Mouse (Mus musculus) heart, embryonic 16.5 days (tissue): ENCODE measurements around the gene Aspdh. TPM values are rescaled to one million over a fixed set of nuclear protein-coding genes. Genes with fewer than 3 reads are reported as not detected.
A peak's percentile ranks its signal among the peaks of the same experiment; 100 is the strongest.

Experiments used
- ATAC-seq: fragments of 200-750 bp; cut with Nextera tagmentation; replicated peaks from 2 replicates; pipeline ENCODE4 v1.8.0; 2017; ENCODE audit warnings: moderate number of reproducible peaks; ENCODE audit not compliant: insufficient read depth, low FRiP score; ENCODE audit errors: extremely low read depth
- H3K27ac ChIP-seq: fragments of 300-500 bp; sonication (generic); 2 replicates; pipeline ENCODE4 v1.5.1; 2014; ENCODE audit warnings: mild to moderate bottlenecking, low read length, control low read depth, moderate library complexity
- H3K27me3 ChIP-seq: fragments of 300-500 bp; sonication (generic); 2 replicates; pipeline ENCODE4 v1.6.1; 2014; ENCODE audit warnings: low read length, mixed read lengths; ENCODE audit not compliant: control insufficient read depth, insufficient read depth
- H3K36me3 ChIP-seq: fragments of 300-500 bp; sonication (generic); 2 replicates; pipeline ENCODE4 v1.6.1; 2014; ENCODE audit not compliant: control insufficient read depth, insufficient read depth
- H3K4me1 ChIP-seq: fragments of 300-500 bp; sonication (generic); 2 replicates; pipeline ENCODE4 v1.6.1; 2014; ENCODE audit warnings: low read length, mixed read lengths; ENCODE audit not compliant: control insufficient read depth, insufficient read depth
- H3K4me2 ChIP-seq: fragments of 300-500 bp; sonication (generic); 2 replicates; pipeline ENCODE4 v1.6.1; 2014; ENCODE audit warnings: low read depth, mild to moderate bottlenecking, control low read depth, low read length
- H3K4me3 ChIP-seq: fragments of 300-500 bp; sonication (generic); 2 replicates; pipeline ENCODE4 v1.5.1; 2014; ENCODE audit warnings: mild to moderate bottlenecking, control low read depth, low read length
- H3K9ac ChIP-seq: fragments of 300-500 bp; sonication (generic); 2 replicates; pipeline ENCODE4 v1.6.1; 2014; ENCODE audit warnings: low read length, control low read depth
- H3K9me3 ChIP-seq: fragments of 300-500 bp; sonication (generic); replicated peaks from 2 replicates; pipeline ENCODE4 v1.6.1; 2016; ENCODE audit warnings: low read length; ENCODE audit not compliant: control insufficient read depth
- WGBS: fragments of 180-500 bp; shearing (Covaris S2); extraction: QIAGEN DNeasy Blood & Tissue Kit; methylation state at CpG from one replicate; pipeline ENCODE4 v1.1.7; 2014; 5-methylcytosine and 5-hydroxymethylcytosine counted together
- polyA plus RNA-seq: library from polyadenylated mRNA; unstranded; fragments of >200 nt; fragmentation: Nextera tagmentation; extraction: Ambion mirVana; gene quantifications from 2 replicates; pipeline ENCODE4 v1.2.1, GENCODE M21; 2015

The Aspdh gene
- polyA plus RNA-seq, 1 experiment from 2014 or later, result 0.62 TPM

- H3K27me3 ChIP-seq, result peaks cover 51% of the 10 kb centered on the region
These were observed 21.7 kb upstream of the Aspdh start for GRCm38 (mm10) chr7:44443268-44444173.

DNA sequence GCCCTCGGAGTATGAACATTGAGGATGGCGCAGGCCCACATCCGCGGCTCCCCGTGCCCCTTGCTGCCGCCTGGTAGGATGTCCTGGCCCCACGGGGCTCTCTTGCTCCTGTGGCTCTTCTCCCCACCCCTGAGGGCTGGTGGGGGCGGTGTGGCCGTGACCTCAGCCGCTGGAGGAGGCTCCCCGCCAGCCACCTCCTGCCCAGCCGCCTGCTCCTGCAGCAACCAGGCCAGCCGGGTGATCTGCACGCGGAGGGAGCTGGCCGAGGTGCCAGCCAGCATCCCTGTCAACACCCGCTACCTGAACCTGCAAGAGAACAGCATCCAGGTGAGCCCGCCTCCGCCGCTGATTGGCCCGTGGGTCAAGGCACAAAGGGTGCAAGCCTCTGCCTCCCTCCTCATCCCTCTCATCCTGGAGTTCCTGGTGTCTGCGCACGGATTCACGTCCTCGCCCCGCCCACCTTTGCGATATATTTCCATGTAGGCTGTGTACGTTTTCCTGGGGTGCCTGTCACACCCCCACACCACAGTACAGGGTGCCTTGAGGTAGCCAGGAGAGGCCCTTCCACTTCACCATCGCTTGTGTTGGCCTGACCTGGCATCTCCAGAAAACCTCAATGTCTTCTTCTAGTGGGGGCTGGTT, 20.2 kb upstream of the Aspdh start:
- Histone ChIP-seq H3K4me2 (peak overlapping the region; percentile 35), H3K36me3 (no peaks in the 10 kb centered on the region), H3K9ac (peak overlapping the region; percentile 35; the same call in 1 of the 2 replicates), H3K4me3 (peak overlapping the region; percentile 5; the same call in 1 of the 2 replicates), H3K9me3 (no peaks in the 10 kb centered on the region), H3K4me1 (peaks cover 29% of the 10 kb centered on the region), H3K27ac (no peak overlapping the region), H3K27me3 (peaks cover 49% of the 10 kb centered on the region)
- no peak for ATAC-seq
- 17% methylated on average over 29 of the region's 29 CpGs for WGBS

More at GRCm38 (mm10) chr7:44443268-44444173, 21.7 kb upstream of the Aspdh start:
- Histone ChIP-seq H3K9me3 (no peaks in the 10 kb centered on the region), H3K36me3 (no peaks in the 10 kb centered on the region), H3K4me2 (peak overlapping the region; percentile 69), H3K4me1 (peaks cover 29% of the 10 kb centered on the region), H3K27ac (peak overlapping the region; percentile 79), H3K9ac (peak overlapping the region; percentile 84), H3K4me3 (peak overlapping the region; percentile 62)
- peak; percentile 37 for ATAC-seq
- WGBS, result 11% methylated on average over 20 of the region's 20 CpGs

DNA sequence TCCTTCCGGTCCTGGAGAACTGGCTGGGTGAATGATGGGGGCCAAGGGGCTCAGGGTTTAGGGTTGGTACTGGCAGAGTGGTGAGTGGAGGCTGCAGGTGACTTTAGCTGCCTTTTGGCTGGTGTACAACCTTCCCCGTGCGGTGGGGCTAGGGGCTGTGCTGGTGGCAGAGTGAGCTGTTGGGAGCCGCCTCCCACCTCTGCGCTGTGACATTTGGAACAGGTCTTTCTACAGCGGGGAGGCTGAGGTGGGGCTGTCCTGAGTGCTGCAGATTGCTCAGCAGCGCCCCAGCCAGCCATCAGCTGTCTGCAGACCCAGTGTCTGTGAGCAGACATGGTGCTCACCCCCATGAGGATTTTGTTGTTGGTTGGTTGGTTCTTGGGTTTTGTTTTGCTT, 19.7 kb upstream of the Aspdh start:
- Histone ChIP-seq H3K9me3 (no peaks in the 10 kb centered on the region), H3K9ac (no peak overlapping the region), H3K36me3 (no peaks in the 10 kb centered on the region), H3K27ac (no peak overlapping the region), H3K27me3 (peaks cover 45% of the 10 kb centered on the region), H3K4me2 (peak overlapping the region; percentile 14), H3K4me1 (peaks cover 29% of the 10 kb centered on the region), H3K4me3 (no peak overlapping the region)
- 24% methylated on average over 7 of the region's 7 CpGs for WGBS
- no peak for ATAC-seq

- Histone ChIP-seq H3K4me2 (peak overlapping the region; percentile 19; the same call in 1 of the 2 replicates), H3K9me3 (no peaks in the 10 kb centered on the region), H3K4me1 (peaks cover 29% of the 10 kb centered on the region), H3K9ac (no peak overlapping the region; the same call in 1 of the 2 replicates), H3K27me3 (peaks cover 38% of the 10 kb centered on the region), H3K36me3 (no peaks in the 10 kb centered on the region), H3K4me3 (no peak overlapping the region), H3K27ac (0 out of 2 replicates have a peak overlapping the region, but pooled peaks have one; percentile 16)
- 0 out of 2 replicates have a peak, but pooled peaks have one; percentile 28 for ATAC-seq
- WGBS, result 32% methylated on average over 12 of the region's 12 CpGs
These were observed 18.9 kb upstream of the Aspdh start for GRCm38 (mm10) chr7:44446070-44446855.

- no peaks in the 10 kb centered on the region for H3K9me3 ChIP-seq
- H3K9ac ChIP-seq, result 0 out of 2 replicates have a peak overlapping the region, but pooled peaks have one; percentile 18
- H3K4me2 ChIP-seq, result no peak overlapping the region
- 0 out of 2 replicates have a peak, but pooled peaks have one; percentile 29 for ATAC-seq
- no peaks in the 10 kb centered on the region for H3K27me3 ChIP-seq
- H3K36me3 ChIP-seq, result peaks cover 7% of the 10 kb centered on the region; the same call in 1 of the 2 replicates
- H3K4me3 ChIP-seq, result no peak overlapping the region
- peaks cover 7% of the 10 kb centered on the region; the same call in 1 of the 2 replicates for H3K4me1 ChIP-seq
- no peak overlapping the region for H3K27ac ChIP-seq
- 13% methylated on average over 3 of the region's 3 CpGs for WGBS
These were observed 11.9 kb upstream of the Aspdh start for GRCm38 (mm10) chr7:44453256-44453655.

GRCm38 (mm10) chr7:44456302-44456701, 8.9 kb upstream of the Aspdh start:
- peaks cover 7% of the 10 kb centered on the region; the same call in 1 of the 2 replicates for H3K4me1 ChIP-seq
- H3K27ac ChIP-seq, result no peak overlapping the region
- H3K4me2 ChIP-seq, result no peak overlapping the region
- H3K9me3 ChIP-seq, result no peaks in the 10 kb centered on the region
- peaks cover 8% of the 10 kb centered on the region for H3K27me3 ChIP-seq
- H3K4me3 ChIP-seq, result no peak overlapping the region
- no peak for ATAC-seq
- H3K9ac ChIP-seq, result no peak overlapping the region
- H3K36me3 ChIP-seq, result peaks cover 8% of the 10 kb centered on the region; the same call in 1 of the 2 replicates
- 86% methylated on average over 1 of the region's 1 CpGs for WGBS

DNA sequence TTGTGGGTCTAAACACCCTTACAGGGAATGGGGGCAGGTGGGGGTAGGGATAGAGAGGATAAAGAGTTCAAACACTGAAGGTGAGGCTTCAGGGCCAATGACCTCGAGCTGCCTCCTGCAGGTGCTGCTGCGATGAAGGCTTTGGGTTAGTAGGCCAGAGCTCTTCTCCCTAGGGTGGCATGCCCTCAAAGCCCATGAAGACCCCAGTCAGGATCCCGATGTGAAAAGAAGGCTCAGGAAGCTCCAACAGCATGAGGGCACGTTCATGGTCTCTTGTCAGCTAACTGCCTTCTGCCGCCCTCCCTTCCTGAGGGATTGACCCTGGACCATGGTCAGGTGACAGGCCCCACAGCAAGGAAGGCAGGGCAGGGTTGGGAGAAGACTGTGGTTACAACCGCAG, 5.1 kb upstream of the Aspdh start:
- 78% methylated on average over 6 of the region's 6 CpGs for WGBS
- H3K27me3 ChIP-seq, result peaks cover 27% of the 10 kb centered on the region

GRCm38 (mm10) chr7:44460767-44461502, 4.3 kb upstream of the Aspdh start:
- Histone ChIP-seq H3K36me3 (peaks cover 12% of the 10 kb centered on the region; the same call in 1 of the 2 replicates), H3K27ac (no peak overlapping the region), H3K9ac (no peak overlapping the region), H3K9me3 (no peaks in the 10 kb centered on the region), H3K4me1 (no peaks in the 10 kb centered on the region), H3K4me2 (no peak overlapping the region), H3K4me3 (no peak overlapping the region), H3K27me3 (peaks cover 27% of the 10 kb centered on the region)
- no peak for ATAC-seq
- 78% methylated on average over 31 of the region's 31 CpGs for WGBS

More for the DNA sequence above, 5.1 kb upstream of the Aspdh start:
- Histone ChIP-seq H3K4me3 (no peak overlapping the region), H3K27ac (no peak overlapping the region), H3K4me2 (no peak overlapping the region), H3K4me1 (no peaks in the 10 kb centered on the region), H3K9me3 (no peaks in the 10 kb centered on the region), H3K36me3 (peaks cover 12% of the 10 kb centered on the region; the same call in 1 of the 2 replicates), H3K9ac (no peak overlapping the region)
- ATAC-seq, result no peak
